Mouse (Mus musculus): ENCODE data around the gene Slc16a8. TPM values are rescaled to one million over a fixed set of nuclear protein-coding genes. Genes with fewer than 3 reads are reported as not detected.
A peak's percentile ranks its signal among the peaks of the same experiment; 100 is the strongest.

Gene Slc16a8
- polyA plus RNA-seq, 1 experiment from 2014 or later: 0.26 TPM

DNA sequence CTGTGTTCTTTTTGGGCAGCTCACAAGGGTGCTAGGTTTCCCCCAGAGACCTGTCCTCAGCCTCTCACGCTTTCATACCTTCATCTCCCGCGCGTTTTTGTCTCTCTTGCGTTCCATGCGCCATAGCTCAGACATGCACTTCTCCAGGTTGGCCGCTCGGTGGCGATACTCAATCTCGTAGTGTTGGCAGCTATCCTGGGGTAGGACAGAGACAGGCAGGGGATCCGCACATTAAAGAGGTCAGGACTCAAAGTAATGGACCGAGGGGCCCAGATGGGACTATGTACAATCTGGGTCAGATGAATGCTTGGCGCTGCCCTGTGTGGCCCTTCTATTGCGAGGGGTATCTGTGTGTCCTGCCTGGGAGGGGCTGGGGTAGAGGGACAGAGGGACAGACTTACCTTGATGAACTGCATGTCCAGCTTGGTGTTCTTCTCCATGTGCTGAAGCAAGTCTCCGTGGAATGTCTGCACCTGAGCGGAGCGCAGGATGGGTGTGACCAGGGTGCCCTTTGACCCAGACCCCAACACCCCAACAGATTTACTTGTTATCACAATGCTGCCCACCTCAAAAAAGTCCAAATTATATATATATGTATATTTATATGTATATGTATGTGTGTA lies 16.7 kb upstream of the Slc16a8 start:
- Histone ChIP-seq H3K36me3 (ENCODE audit: control insufficient read depth, insufficient read depth, low read length) (no peaks in the 10 kb centered on the region), H3K4me3 (ENCODE audit: low read depth, low read length) (peak overlapping the region; percentile 23), H3K4me2 (replicated peaks; ENCODE audit: low read depth, low read length) (peak overlapping the region; percentile 48), H3K27me3 (ENCODE audit: control insufficient read depth, insufficient read depth, low read length) (0 out of 2 replicates have a peak, but pooled peaks cover 2% of the 10 kb centered on the region), H3K4me1 (replicated peaks; ENCODE audit: control insufficient read depth, insufficient read depth, low read length) (no peaks in the 10 kb centered on the region), H3K9me3 (ENCODE audit: control insufficient read depth, low read length) (no peaks in the 10 kb centered on the region), H3K9ac (ENCODE audit: low read depth, low read length) (no peak overlapping the region), H3K27ac (ENCODE audit: low read depth, low read length) (no peak overlapping the region)
- peak; percentile 78 for DNase-seq (ENCODE audit: low spot score)
- WGBS: 13% methylated on average over 17 of the region's 17 CpGs
- peak; percentile 51; the same call in 1 of the 2 replicates for ATAC-seq (ENCODE audit: low FRiP score)

DNA sequence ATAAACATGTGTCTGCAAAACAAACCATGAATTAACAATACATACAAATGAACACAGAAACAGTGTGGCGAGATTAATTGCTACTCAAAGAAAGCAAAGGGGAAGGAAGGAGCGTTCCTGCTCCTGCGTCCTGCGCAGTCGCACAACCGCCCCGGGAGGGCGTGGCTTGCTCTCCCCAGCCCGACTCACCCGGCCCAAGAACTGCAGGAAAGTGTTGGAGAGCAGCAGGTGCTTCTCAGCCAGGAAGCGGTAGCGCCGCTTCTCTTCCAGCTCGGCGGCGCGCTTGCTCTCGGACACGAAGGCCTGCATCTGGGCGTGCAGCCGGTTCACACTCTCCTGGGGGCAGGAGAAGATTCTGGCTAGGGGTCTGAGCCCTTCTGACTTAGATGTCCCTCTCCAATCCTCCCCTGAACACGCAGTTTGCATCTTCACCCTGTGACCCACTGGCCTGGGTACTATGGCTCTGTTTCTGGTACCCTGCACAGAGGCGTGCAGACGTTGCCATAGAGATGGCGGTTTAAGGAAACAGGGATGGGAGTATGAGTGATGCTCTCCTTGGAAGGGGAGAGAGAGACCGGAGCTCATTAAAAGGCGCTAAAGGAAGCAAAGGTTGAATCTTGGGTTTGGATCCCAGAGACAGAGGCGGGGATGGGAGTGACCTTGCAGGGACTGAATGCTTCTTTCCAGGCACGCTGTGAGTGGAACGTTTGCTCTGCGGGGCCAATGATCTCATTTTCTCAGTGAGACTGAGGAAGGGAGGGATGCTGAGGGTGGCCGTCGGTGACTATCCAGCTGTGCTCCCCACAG lies 16.0 kb upstream of the Slc16a8 start:
- H3K9me3 ChIP-seq (ENCODE audit: control insufficient read depth, low read length): no peaks in the 10 kb centered on the region
- no peaks in the 10 kb centered on the region for H3K4me1 ChIP-seq (replicated peaks; ENCODE audit: control insufficient read depth, insufficient read depth, low read length)
- H3K27me3 ChIP-seq (ENCODE audit: control insufficient read depth, insufficient read depth, low read length): 0 out of 2 replicates have a peak, but pooled peaks cover 2% of the 10 kb centered on the region
- H3K36me3 ChIP-seq (ENCODE audit: control insufficient read depth, insufficient read depth, low read length): no peaks in the 10 kb centered on the region
- peak overlapping the region; percentile 48 for H3K4me2 ChIP-seq (replicated peaks; ENCODE audit: low read depth, low read length)
- WGBS: under 1% methylated on average over 33 of the region's 33 CpGs
- H3K9ac ChIP-seq (ENCODE audit: low read depth, low read length): no peak overlapping the region
- ATAC-seq (ENCODE audit: low FRiP score): peak; percentile 70; the same call in 1 of the 2 replicates
- DNase-seq (ENCODE audit: low spot score): peak; percentile 77
- peak overlapping the region; percentile 23 for H3K4me3 ChIP-seq (ENCODE audit: low read depth, low read length)
- no peak overlapping the region for H3K27ac ChIP-seq (ENCODE audit: low read depth, low read length)

DNA sequence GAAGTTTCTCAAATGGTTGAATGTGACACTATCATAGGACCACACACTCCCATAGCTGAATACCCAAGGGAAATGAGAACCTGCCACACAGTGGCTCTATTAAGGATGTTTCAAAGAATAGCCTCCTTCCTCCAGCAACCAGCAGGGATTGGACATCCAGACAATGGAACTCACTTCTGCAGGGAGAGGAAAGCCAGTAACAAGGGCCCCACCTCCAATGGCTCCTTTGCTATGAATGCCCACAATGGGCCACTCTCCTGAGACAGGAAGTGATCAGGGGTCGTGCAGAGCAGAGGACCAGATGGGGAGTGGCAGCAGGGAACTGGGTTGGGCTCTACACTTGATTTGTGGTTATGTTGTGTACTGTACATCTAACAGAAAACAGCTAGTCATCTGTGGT lies 14.0 kb upstream of the Slc16a8 start:
- Histone ChIP-seq H3K36me3 (ENCODE audit: control insufficient read depth, insufficient read depth, low read length) (no peaks in the 10 kb centered on the region), H3K27me3 (ENCODE audit: control insufficient read depth, insufficient read depth, low read length) (peaks cover 2% of the 10 kb centered on the region; the same call in 1 of the 2 replicates), H3K4me3 (ENCODE audit: low read depth, low read length) (no peak overlapping the region), H3K27ac (ENCODE audit: low read depth, low read length) (no peak overlapping the region), H3K4me2 (replicated peaks; ENCODE audit: low read depth, low read length) (no peak overlapping the region), H3K9ac (ENCODE audit: low read depth, low read length) (no peak overlapping the region), H3K4me1 (replicated peaks; ENCODE audit: control insufficient read depth, insufficient read depth, low read length) (no peaks in the 10 kb centered on the region), H3K9me3 (ENCODE audit: control insufficient read depth, low read length) (no peaks in the 10 kb centered on the region)
- ATAC-seq (ENCODE audit: low FRiP score) (no peak), DNase-seq (ENCODE audit: low spot score) (no peak)
- 10% methylated on average over 1 of the region's 1 CpGs for WGBS

DNA sequence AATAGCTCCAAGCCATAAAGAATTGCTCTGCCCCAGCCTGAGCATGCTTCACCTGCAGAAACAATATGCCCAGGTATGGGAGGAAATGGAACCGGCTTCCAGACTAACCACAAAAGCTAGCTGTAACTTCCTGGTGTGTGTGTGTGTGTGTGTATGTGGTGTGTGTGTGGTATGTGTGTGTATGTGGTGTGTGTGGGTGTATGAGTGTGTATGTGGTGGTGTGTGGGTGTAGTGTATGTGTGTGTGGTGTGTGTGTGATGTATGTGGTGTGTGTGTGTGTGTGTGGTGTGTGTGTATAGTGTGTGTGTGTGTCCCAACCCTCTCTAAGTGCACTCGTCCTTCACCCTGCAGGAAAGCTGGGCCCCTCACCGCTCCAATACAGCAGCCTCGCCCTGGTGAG lies 10.8 kb upstream of the Slc16a8 start:
- peaks cover 27% of the 10 kb centered on the region for H3K27me3 ChIP-seq (ENCODE audit: control insufficient read depth, insufficient read depth, low read length)
- WGBS: 66% methylated on average over 4 of the region's 4 CpGs
- no peaks in the 10 kb centered on the region for H3K9me3 ChIP-seq (ENCODE audit: control insufficient read depth, low read length)
- no peak overlapping the region for H3K9ac ChIP-seq (ENCODE audit: low read depth, low read length)
- no peaks in the 10 kb centered on the region for H3K36me3 ChIP-seq (ENCODE audit: control insufficient read depth, insufficient read depth, low read length)
- DNase-seq (ENCODE audit: low spot score): no peak
- H3K4me2 ChIP-seq (replicated peaks; ENCODE audit: low read depth, low read length): no peak overlapping the region
- no peak overlapping the region for H3K27ac ChIP-seq (ENCODE audit: low read depth, low read length)
- no peaks in the 10 kb centered on the region; the same call in none of the 2 replicates for H3K4me1 ChIP-seq (replicated peaks; ENCODE audit: control insufficient read depth, insufficient read depth, low read length)
- H3K4me3 ChIP-seq (ENCODE audit: low read depth, low read length): no peak overlapping the region
- ATAC-seq (ENCODE audit: low FRiP score): no peak

DNA sequence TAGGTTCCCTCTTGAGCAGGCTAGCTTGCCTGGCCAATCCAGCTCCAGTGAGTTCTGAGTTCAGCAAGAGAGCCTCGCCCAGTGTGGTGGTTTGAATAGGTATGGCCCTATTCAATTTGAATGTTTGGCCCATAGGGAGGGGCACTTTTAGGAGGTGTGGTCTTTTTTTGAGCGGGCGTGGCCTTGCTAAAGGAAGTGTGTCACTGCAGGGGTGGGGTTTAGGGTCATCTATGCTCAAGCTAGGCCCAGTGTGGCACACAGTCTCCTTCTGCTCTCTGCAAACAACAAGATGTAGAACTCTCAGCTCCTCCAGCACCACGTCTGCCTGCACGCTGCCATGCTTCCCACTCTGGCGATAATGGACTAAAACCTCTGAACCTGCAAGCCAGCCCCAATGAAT lies 9.2 kb upstream of the Slc16a8 start:
- Histone ChIP-seq H3K9me3 (ENCODE audit: control insufficient read depth, low read length) (no peaks in the 10 kb centered on the region), H3K9ac (ENCODE audit: low read depth, low read length) (no peak overlapping the region), H3K4me2 (replicated peaks; ENCODE audit: low read depth, low read length) (no peak overlapping the region), H3K36me3 (ENCODE audit: control insufficient read depth, insufficient read depth, low read length) (no peaks in the 10 kb centered on the region), H3K4me1 (replicated peaks; ENCODE audit: control insufficient read depth, insufficient read depth, low read length) (no peaks in the 10 kb centered on the region; the same call in none of the 2 replicates), H3K4me3 (ENCODE audit: low read depth, low read length) (no peak overlapping the region), H3K27ac (ENCODE audit: low read depth, low read length) (no peak overlapping the region), H3K27me3 (ENCODE audit: control insufficient read depth, insufficient read depth, low read length) (peaks cover 41% of the 10 kb centered on the region)
- DNase-seq (ENCODE audit: low spot score) (no peak), ATAC-seq (ENCODE audit: low FRiP score) (no peak)
- WGBS: 87% methylated on average over 6 of the region's 6 CpGs

DNA sequence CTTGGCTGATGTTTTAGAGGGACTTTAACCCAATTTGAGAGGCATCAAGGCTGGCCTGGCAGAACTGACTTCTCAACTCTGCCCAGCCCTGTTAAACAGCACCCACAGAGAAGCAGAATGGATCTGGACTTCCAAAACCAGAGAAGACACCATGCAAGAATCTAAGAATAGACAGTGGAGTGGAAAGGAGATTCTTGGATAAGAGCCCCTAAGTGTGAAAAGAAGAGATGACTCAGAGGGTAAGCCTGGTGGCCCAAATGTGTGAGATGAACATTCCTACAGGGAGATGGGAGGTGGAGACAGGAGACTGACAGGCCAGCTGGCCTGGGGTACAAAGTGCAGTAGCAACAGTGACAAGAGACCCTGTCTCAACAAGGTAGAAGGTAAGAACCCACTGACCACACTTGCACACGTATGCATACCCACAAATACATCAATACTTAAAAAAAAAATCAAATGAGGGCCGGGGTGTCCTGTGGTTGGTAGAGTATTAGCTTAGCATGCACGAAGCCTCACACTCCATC lies 8.3 kb upstream of the Slc16a8 start:
- H3K27ac ChIP-seq (ENCODE audit: low read depth, low read length): no peak overlapping the region
- no peaks in the 10 kb centered on the region; the same call in none of the 2 replicates for H3K4me1 ChIP-seq (replicated peaks; ENCODE audit: control insufficient read depth, insufficient read depth, low read length)
- H3K36me3 ChIP-seq (ENCODE audit: control insufficient read depth, insufficient read depth, low read length): no peaks in the 10 kb centered on the region
- H3K9ac ChIP-seq (ENCODE audit: low read depth, low read length): no peak overlapping the region
- ATAC-seq (ENCODE audit: low FRiP score): no peak
- 94% methylated on average over 3 of the region's 3 CpGs for WGBS
- H3K4me3 ChIP-seq (ENCODE audit: low read depth, low read length): no peak overlapping the region
- H3K4me2 ChIP-seq (replicated peaks; ENCODE audit: low read depth, low read length): no peak overlapping the region
- no peaks in the 10 kb centered on the region for H3K9me3 ChIP-seq (ENCODE audit: control insufficient read depth, low read length)
- H3K27me3 ChIP-seq (ENCODE audit: control insufficient read depth, insufficient read depth, low read length): peaks cover 41% of the 10 kb centered on the region
- DNase-seq (ENCODE audit: low spot score): no peak

DNA sequence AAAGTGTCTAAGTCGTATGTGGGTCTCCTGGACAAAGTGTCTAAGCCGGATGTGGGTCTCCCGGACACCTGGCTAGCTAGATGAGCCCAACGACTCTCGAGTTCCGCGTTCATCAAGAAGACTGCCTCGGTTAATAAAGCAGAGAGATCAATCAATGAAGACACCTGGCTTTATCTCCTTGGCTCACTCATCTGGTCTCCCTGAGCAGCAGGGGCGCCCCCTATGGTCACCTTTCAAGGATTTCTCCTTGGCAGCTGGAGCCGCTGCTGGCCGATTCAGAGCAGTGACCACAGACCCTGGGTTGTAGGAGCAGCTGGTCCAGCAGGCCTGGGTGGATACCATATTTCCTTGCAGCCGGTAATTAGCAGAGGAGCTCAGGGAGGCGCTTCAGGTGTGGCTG lies 7.8 kb upstream of the Slc16a8 start:
- H3K36me3 ChIP-seq (ENCODE audit: control insufficient read depth, insufficient read depth, low read length): no peaks in the 10 kb centered on the region
- H3K4me2 ChIP-seq (replicated peaks; ENCODE audit: low read depth, low read length): no peak overlapping the region; the same call in 1 of the 2 replicates
- H3K27ac ChIP-seq (ENCODE audit: low read depth, low read length): no peak overlapping the region
- H3K27me3 ChIP-seq (ENCODE audit: control insufficient read depth, insufficient read depth, low read length): peaks cover 41% of the 10 kb centered on the region
- no peaks in the 10 kb centered on the region for H3K9me3 ChIP-seq (ENCODE audit: control insufficient read depth, low read length)
- DNase-seq (ENCODE audit: low spot score): peak; percentile 72
- WGBS: 23% methylated on average over 13 of the region's 13 CpGs
- H3K9ac ChIP-seq (ENCODE audit: low read depth, low read length): no peak overlapping the region
- H3K4me1 ChIP-seq (replicated peaks; ENCODE audit: control insufficient read depth, insufficient read depth, low read length): no peaks in the 10 kb centered on the region; the same call in none of the 2 replicates
- ATAC-seq (ENCODE audit: low FRiP score): no peak
- H3K4me3 ChIP-seq (ENCODE audit: low read depth, low read length): no peak overlapping the region; the same call in 1 of the 2 replicates

DNA sequence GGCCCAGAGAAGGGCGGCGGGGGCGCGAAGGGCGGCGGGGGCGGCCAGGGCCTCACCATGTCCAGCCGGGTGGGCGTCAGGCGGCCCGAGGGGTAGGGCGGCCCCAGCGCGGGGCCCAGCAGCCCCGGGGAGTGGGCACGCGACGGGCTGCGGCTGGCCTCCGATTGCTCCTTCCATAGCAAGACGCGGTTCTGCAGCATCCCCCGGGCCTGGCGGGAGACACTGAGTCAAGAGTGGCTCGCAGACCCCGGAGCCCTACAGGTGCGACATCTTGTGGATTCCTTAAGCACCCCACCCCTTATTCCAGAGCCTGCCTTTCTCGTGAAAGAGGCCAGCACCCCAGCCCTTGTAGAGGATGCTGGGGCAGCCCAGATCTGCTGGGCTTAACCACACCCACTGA lies 7.2 kb upstream of the Slc16a8 start:
- peak; percentile 41 for DNase-seq (ENCODE audit: low spot score)
- H3K4me3 ChIP-seq (ENCODE audit: low read depth, low read length): peak overlapping the region; percentile 60
- no peak overlapping the region for H3K27ac ChIP-seq (ENCODE audit: low read depth, low read length)
- ATAC-seq (ENCODE audit: low FRiP score): peak; percentile 65
- WGBS: under 1% methylated on average over 28 of the region's 28 CpGs
- peaks cover 39% of the 10 kb centered on the region for H3K27me3 ChIP-seq (ENCODE audit: control insufficient read depth, insufficient read depth, low read length)
- H3K9me3 ChIP-seq (ENCODE audit: control insufficient read depth, low read length): no peaks in the 10 kb centered on the region
- no peaks in the 10 kb centered on the region; the same call in none of the 2 replicates for H3K4me1 ChIP-seq (replicated peaks; ENCODE audit: control insufficient read depth, insufficient read depth, low read length)
- H3K4me2 ChIP-seq (replicated peaks; ENCODE audit: low read depth, low read length): peak overlapping the region; percentile 99
- no peaks in the 10 kb centered on the region for H3K36me3 ChIP-seq (ENCODE audit: control insufficient read depth, insufficient read depth, low read length)
- peak overlapping the region; percentile 47; the same call in 1 of the 2 replicates for H3K9ac ChIP-seq (ENCODE audit: low read depth, low read length)

Measured in hindbrain, embryonic 11.5 days (tissue).